Mouse (Mus musculus): Measurements from ENCODE around the gene Fbxl13. TPM values are rescaled to one million over a fixed set of nuclear protein-coding genes. Genes with fewer than 3 reads are reported as not detected.

The Fbxl13 gene
- polyA plus RNA-seq, 1 experiment from 2014 or later, result 0.07 TPM

GRCm38 (mm10) chr5:21658623-21659395 lies 13.4 kb upstream of the Fbxl13 start:
- ATAC-seq, result peak; percentile 79
- Histone ChIP-seq H3K36me3 (ENCODE audit: control insufficient read depth, insufficient read depth) (peaks cover 14% of the 10 kb centered on the region), H3K27me3 (replicated peaks; ENCODE audit: control insufficient read depth, insufficient read depth, low read length) (no peaks in the 10 kb centered on the region), H3K4me3 (ENCODE audit: low read depth, low read length) (no peak overlapping the region), H3K9me3 (ENCODE audit: control insufficient read depth) (no peaks in the 10 kb centered on the region), H3K9ac (ENCODE audit: low read depth, low read length) (no peak overlapping the region), H3K27ac (ENCODE audit: low read depth, low read length) (peak overlapping the region; percentile 15; the same call in 1 of the 2 replicates), H3K4me1 (replicated peaks; ENCODE audit: control insufficient read depth, insufficient read depth, low read length) (no peaks in the 10 kb centered on the region), H3K4me2 (replicated peaks; ENCODE audit: low read depth) (no peak overlapping the region)
- WGBS, result 46% methylated on average over 11 of the region's 11 CpGs
- TF ChIP-seq CTCF (IDR thresholded peaks at IDR 0.05; ENCODE audit: low read depth), result peak; percentile 93

GRCm38 (mm10) chr5:21658038-21658437 lies 12.6 kb upstream of the Fbxl13 start:
- Histone ChIP-seq H3K4me3 (ENCODE audit: low read depth, low read length) (no peak overlapping the region), H3K9me3 (ENCODE audit: control insufficient read depth) (no peaks in the 10 kb centered on the region), H3K4me2 (replicated peaks; ENCODE audit: low read depth) (no peak overlapping the region), H3K36me3 (ENCODE audit: control insufficient read depth, insufficient read depth) (peaks cover 16% of the 10 kb centered on the region), H3K4me1 (replicated peaks; ENCODE audit: control insufficient read depth, insufficient read depth, low read length) (no peaks in the 10 kb centered on the region), H3K27ac (ENCODE audit: low read depth, low read length) (no peak overlapping the region), H3K9ac (ENCODE audit: low read depth, low read length) (no peak overlapping the region), H3K27me3 (replicated peaks; ENCODE audit: control insufficient read depth, insufficient read depth, low read length) (no peaks in the 10 kb centered on the region)
- TF ChIP-seq CTCF (IDR thresholded peaks at IDR 0.05; ENCODE audit: low read depth), result no peak
- WGBS, result 81% methylated on average over 6 of the region's 6 CpGs
- no peak for ATAC-seq

GRCm38 (mm10) chr5:21656912-21657311 lies 11.5 kb upstream of the Fbxl13 start:
- no peak overlapping the region for H3K4me2 ChIP-seq (replicated peaks; ENCODE audit: low read depth)
- no peaks in the 10 kb centered on the region for H3K9me3 ChIP-seq (ENCODE audit: control insufficient read depth)
- no peak overlapping the region for H3K4me3 ChIP-seq (ENCODE audit: low read depth, low read length)
- TF ChIP-seq CTCF (IDR thresholded peaks at IDR 0.05; ENCODE audit: low read depth), result no peak
- no peak overlapping the region for H3K9ac ChIP-seq (ENCODE audit: low read depth, low read length)
- no peaks in the 10 kb centered on the region for H3K4me1 ChIP-seq (replicated peaks; ENCODE audit: control insufficient read depth, insufficient read depth, low read length)
- WGBS, result 86% methylated on average over 9 of the region's 9 CpGs
- no peaks in the 10 kb centered on the region for H3K27me3 ChIP-seq (replicated peaks; ENCODE audit: control insufficient read depth, insufficient read depth, low read length)
- H3K36me3 ChIP-seq (ENCODE audit: control insufficient read depth, insufficient read depth), result peaks cover 24% of the 10 kb centered on the region
- no peak for ATAC-seq
- H3K27ac ChIP-seq (ENCODE audit: low read depth, low read length), result no peak overlapping the region

- Histone ChIP-seq H3K9ac (ENCODE audit: low read depth, low read length) (no peak overlapping the region), H3K4me3 (ENCODE audit: low read depth, low read length) (no peak overlapping the region), H3K4me1 (replicated peaks; ENCODE audit: control insufficient read depth, insufficient read depth, low read length) (no peaks in the 10 kb centered on the region), H3K27ac (ENCODE audit: low read depth, low read length) (no peak overlapping the region), H3K4me2 (replicated peaks; ENCODE audit: low read depth) (no peak overlapping the region), H3K9me3 (ENCODE audit: control insufficient read depth) (no peaks in the 10 kb centered on the region), H3K36me3 (ENCODE audit: control insufficient read depth, insufficient read depth) (peaks cover 42% of the 10 kb centered on the region), H3K27me3 (replicated peaks; ENCODE audit: control insufficient read depth, insufficient read depth, low read length) (no peaks in the 10 kb centered on the region)
- ATAC-seq, result no peak
- WGBS, result 86% methylated on average over 7 of the region's 7 CpGs
- TF ChIP-seq CTCF (IDR thresholded peaks at IDR 0.05; ENCODE audit: low read depth), result no peak
Measured at GRCm38 (mm10) chr5:21651885-21652612, 6.6 kb upstream of the Fbxl13 start.

- Histone ChIP-seq H3K27ac (ENCODE audit: low read depth, low read length) (no peak overlapping the region), H3K4me3 (ENCODE audit: low read depth, low read length) (no peak overlapping the region), H3K27me3 (replicated peaks; ENCODE audit: control insufficient read depth, insufficient read depth, low read length) (no peaks in the 10 kb centered on the region), H3K4me1 (replicated peaks; ENCODE audit: control insufficient read depth, insufficient read depth, low read length) (no peaks in the 10 kb centered on the region), H3K9me3 (ENCODE audit: control insufficient read depth) (no peaks in the 10 kb centered on the region), H3K36me3 (ENCODE audit: control insufficient read depth, insufficient read depth) (peaks cover 42% of the 10 kb centered on the region), H3K9ac (ENCODE audit: low read depth, low read length) (no peak overlapping the region), H3K4me2 (replicated peaks; ENCODE audit: low read depth) (no peak overlapping the region)
- 82% methylated on average over 2 of the region's 2 CpGs for WGBS
- TF ChIP-seq CTCF (IDR thresholded peaks at IDR 0.05; ENCODE audit: low read depth), result no peak
- ATAC-seq, result peak; percentile 20; the same call in 1 of the 2 replicates
Measured at GRCm38 (mm10) chr5:21650736-21651135, 5.3 kb upstream of the Fbxl13 start.

GRCm38 (mm10) chr5:21646133-21646491 lies 678 bp upstream of the Fbxl13 start:
- Histone ChIP-seq H3K36me3 (ENCODE audit: control insufficient read depth, insufficient read depth) (peaks cover 22% of the 10 kb centered on the region), H3K4me3 (ENCODE audit: low read depth, low read length) (peak overlapping the region; percentile 80), H3K27me3 (replicated peaks; ENCODE audit: control insufficient read depth, insufficient read depth, low read length) (no peaks in the 10 kb centered on the region), H3K27ac (ENCODE audit: low read depth, low read length) (peak overlapping the region; percentile 82), H3K4me2 (replicated peaks; ENCODE audit: low read depth) (peak overlapping the region; percentile 83), H3K4me1 (replicated peaks; ENCODE audit: control insufficient read depth, insufficient read depth, low read length) (no peaks in the 10 kb centered on the region), H3K9me3 (ENCODE audit: control insufficient read depth) (no peaks in the 10 kb centered on the region), H3K9ac (ENCODE audit: low read depth, low read length) (peak overlapping the region; percentile 69)
- under 1% methylated on average over 24 of the region's 25 CpGs for WGBS
- ATAC-seq, result no peak
- TF ChIP-seq CTCF (IDR thresholded peaks at IDR 0.05; ENCODE audit: low read depth), result no peak
